Mouse (Mus musculus): Measurements from ENCODE around the gene Nav2. TPM values are rescaled to one million over a fixed set of nuclear protein-coding genes. Genes with fewer than 3 reads are reported as not detected.

Nav2 gene
- polyA plus RNA-seq, 1 experiment, result 46.2 TPM

DNA sequence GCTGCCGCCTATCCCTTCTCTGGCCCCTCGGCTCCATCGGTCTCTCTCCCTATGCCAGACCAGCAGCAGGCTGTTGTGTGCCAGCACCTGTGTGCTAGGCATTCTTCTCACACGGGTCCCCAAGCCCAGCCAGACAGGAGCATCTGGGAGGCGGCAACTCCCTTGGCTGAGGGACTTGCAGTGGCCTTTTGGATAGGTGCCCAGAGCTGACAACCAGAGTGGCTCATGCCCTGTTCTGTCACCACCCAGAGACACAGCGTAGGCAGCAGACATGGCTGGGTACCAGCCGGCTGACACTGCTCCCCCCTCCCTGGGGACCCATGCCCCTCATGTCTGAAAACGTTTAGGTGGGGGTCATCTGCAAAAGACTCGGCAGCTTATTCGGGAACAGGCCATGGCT is 146.8 kb downstream of the Nav2 start:
- TF ChIP-seq CTCF (IDR thresholded peaks at IDR 0.05; ENCODE audit: borderline replicate concordance, control insufficient read depth, extremely low read depth, insufficient read depth, low read length, poor library complexity), result no peak
- no peak for TF ChIP-seq POLR2A (IDR thresholded peaks at IDR 0.05; ENCODE audit: control insufficient read depth, extremely low read depth, insufficient read depth, low read length, poor library complexity)
- H3K27ac ChIP-seq (ENCODE audit: control insufficient read depth, insufficient read depth, low read length), result no peak overlapping the region
- DNase-seq, result no peak
- no peaks in the 10 kb centered on the region for H3K36me3 ChIP-seq (ENCODE audit: control insufficient read depth, insufficient read depth, low read length)
- 93% methylated on average over 10 of the region's 10 CpGs for WGBS
- no peaks in the 10 kb centered on the region for H3K27me3 ChIP-seq (ENCODE audit: control insufficient read depth, insufficient read depth, low read length)
- no peaks in the 10 kb centered on the region; the same call in 1 of the 2 replicates for H3K4me1 ChIP-seq (replicated peaks; ENCODE audit: control insufficient read depth, insufficient read depth, low read length)
- no peak overlapping the region for H3K4me3 ChIP-seq (ENCODE audit: control insufficient read depth, insufficient read depth, low read length)

DNA sequence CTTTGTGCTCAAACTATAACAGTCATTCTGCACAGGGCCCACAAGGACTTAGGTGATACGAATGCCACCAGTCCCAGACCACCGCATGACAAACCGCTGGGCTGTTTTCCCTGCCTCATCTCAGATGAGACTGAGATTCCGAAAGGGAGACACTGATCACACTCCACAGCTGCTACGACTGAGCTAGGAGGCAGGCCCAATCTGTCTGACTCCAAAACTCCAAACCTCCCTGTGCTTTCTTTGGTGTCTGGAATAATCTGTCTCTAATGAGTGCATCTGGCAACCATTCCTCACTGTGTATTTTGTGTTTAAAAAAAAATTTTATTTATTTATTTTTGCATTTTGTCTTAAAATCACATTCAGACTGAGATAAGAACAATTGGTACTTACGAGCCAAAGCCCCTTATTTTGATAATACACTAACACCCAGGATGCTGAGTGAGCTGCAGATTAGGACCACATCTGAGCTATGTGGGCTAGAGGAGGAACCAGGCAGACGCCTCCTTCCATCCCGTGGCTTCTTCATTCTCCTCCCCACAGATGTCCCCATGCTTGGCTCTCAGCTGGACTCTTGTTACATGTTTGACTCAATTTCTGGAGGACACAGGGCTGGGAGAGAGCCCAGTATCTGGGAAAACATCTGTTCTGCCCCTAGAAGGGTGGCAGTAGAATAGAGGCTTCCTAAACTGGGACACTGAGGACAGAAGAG is 149.9 kb downstream of the Nav2 start:
- Histone ChIP-seq H3K27ac (ENCODE audit: control insufficient read depth, insufficient read depth, low read length) (no peak overlapping the region), H3K36me3 (ENCODE audit: control insufficient read depth, insufficient read depth, low read length) (no peaks in the 10 kb centered on the region), H3K4me3 (ENCODE audit: control insufficient read depth, insufficient read depth, low read length) (no peak overlapping the region), H3K27me3 (ENCODE audit: control insufficient read depth, insufficient read depth, low read length) (no peaks in the 10 kb centered on the region), H3K4me1 (replicated peaks; ENCODE audit: control insufficient read depth, insufficient read depth, low read length) (no peaks in the 10 kb centered on the region; the same call in 1 of the 2 replicates)
- DNase-seq, result no peak
- WGBS, result 73% methylated on average over 8 of the region's 8 CpGs
- no peak for TF ChIP-seq POLR2A (IDR thresholded peaks at IDR 0.05; ENCODE audit: control insufficient read depth, extremely low read depth, insufficient read depth, low read length, poor library complexity)

DNA sequence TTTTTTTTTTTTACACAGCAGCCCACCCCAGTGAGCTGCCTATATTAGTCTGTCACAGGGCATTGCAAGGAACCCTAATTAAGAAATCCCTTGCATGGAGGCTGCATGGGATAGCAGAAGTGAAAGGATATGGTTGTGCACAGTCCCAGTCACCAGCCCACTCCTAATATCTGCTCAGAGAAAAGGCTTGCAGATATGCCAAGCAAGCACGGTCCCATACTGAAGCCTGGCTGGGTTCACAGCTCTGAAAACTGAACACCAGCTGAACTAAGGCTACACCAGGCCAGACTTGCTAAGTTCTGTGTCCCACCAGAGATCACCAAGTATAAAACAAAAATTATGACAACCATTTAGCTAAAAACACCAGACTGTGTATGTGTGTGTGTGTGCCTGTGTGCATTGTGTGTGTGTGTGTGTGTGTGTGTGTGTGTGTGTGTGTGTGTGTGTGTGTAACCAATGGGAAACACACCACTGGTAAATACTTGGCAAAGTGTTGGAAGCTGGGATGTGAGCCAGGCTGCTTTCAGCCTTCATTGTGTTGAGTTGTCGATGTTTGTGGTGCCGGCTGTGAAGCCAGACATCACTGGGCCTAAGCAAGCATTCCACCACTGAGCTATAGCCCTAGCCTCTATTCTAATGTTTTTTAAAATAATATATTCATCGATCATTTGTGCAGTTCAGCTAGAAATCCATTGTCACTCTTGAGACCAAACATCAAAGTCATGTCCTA is 156.4 kb downstream of the Nav2 start:
- H3K4me3 ChIP-seq (ENCODE audit: control insufficient read depth, insufficient read depth, low read length), result no peak overlapping the region
- 93% methylated on average over 4 of the region's 4 CpGs for WGBS
- DNase-seq, result no peak
- TF ChIP-seq CTCF (IDR thresholded peaks at IDR 0.05; ENCODE audit: borderline replicate concordance, control insufficient read depth, extremely low read depth, insufficient read depth, low read length, poor library complexity), result no peak
- no peak for TF ChIP-seq POLR2A (IDR thresholded peaks at IDR 0.05; ENCODE audit: control insufficient read depth, extremely low read depth, insufficient read depth, low read length, poor library complexity)
- H3K36me3 ChIP-seq (ENCODE audit: control insufficient read depth, insufficient read depth, low read length), result no peaks in the 10 kb centered on the region
- H3K27me3 ChIP-seq (ENCODE audit: control insufficient read depth, insufficient read depth, low read length), result no peaks in the 10 kb centered on the region
- no peak overlapping the region for H3K27ac ChIP-seq (ENCODE audit: control insufficient read depth, insufficient read depth, low read length)
- H3K4me1 ChIP-seq (replicated peaks; ENCODE audit: control insufficient read depth, insufficient read depth, low read length), result no peaks in the 10 kb centered on the region

DNA sequence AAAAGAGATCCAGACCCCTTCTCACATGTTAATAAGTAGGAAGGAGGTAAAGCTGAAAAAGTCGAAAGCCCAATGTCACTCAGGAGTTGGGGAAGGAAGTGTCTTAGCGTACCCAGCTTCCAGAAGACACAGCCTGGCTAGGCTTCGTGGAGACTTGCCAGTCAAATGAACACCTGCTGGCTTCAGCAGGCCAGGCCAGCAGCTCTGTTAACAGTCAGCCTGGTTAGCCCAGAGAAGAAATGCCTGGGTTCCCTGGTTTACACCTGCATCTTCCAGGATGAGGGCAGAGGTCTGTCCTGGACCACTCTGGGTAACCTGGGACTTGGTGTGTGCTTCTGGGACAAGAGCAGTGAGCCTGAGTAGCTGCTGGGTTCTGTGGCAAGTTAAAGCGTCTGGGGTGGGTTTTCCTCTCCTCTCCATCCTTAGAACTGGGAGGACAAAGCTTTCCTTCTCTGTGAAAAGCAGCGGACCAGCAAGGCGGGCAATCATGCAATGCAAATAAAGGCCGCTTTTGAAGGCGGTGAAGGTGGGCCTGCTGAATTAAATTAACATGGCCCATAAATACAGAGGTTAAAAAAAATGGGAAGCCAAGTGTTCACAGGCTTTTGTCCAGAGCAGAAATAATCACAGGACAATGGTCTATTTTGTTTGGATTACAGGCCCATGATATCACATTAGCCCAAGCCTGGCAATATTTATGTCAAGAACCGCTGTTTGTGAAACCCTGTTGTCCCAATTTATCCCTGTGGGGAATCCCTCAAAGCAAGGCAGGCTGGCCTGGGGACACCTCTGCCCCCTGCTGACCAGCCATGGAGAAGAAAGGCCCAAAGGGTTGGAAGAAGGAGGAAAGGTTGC is 157.3 kb downstream of the Nav2 start:
- Histone ChIP-seq H3K27me3 (ENCODE audit: control insufficient read depth, insufficient read depth, low read length) (no peaks in the 10 kb centered on the region), H3K4me1 (replicated peaks; ENCODE audit: control insufficient read depth, insufficient read depth, low read length) (no peaks in the 10 kb centered on the region), H3K27ac (ENCODE audit: control insufficient read depth, insufficient read depth, low read length) (no peak overlapping the region), H3K36me3 (ENCODE audit: control insufficient read depth, insufficient read depth, low read length) (no peaks in the 10 kb centered on the region), H3K4me3 (ENCODE audit: control insufficient read depth, insufficient read depth, low read length) (no peak overlapping the region)
- no peak for TF ChIP-seq CTCF (IDR thresholded peaks at IDR 0.05; ENCODE audit: borderline replicate concordance, control insufficient read depth, extremely low read depth, insufficient read depth, low read length, poor library complexity)
- no peak for TF ChIP-seq POLR2A (IDR thresholded peaks at IDR 0.05; ENCODE audit: control insufficient read depth, extremely low read depth, insufficient read depth, low read length, poor library complexity)
- WGBS, result 81% methylated on average over 9 of the region's 9 CpGs
- no peak for DNase-seq

DNA sequence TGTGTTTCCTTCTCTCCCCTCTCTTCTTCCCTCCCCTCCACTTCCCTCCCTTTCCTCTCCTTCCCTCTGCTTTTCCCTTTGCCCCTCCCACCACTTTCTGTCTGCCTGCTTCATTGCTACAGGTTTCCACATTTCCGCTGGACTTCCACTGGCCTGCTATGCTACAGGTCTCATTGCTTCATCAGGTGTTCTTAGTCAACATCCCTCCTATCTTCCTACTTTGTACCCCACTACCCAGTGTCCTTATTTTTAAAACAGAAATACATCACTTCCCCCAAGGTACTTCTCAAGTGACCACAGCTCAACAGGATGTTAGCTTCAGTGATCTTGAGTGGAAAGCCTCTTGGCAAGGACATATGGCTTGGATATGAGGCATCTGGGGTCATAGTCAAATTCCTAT is 158.3 kb downstream of the Nav2 start:
- no peak overlapping the region for H3K27ac ChIP-seq (ENCODE audit: control insufficient read depth, insufficient read depth, low read length)
- no peaks in the 10 kb centered on the region for H3K36me3 ChIP-seq (ENCODE audit: control insufficient read depth, insufficient read depth, low read length)
- H3K4me1 ChIP-seq (replicated peaks; ENCODE audit: control insufficient read depth, insufficient read depth, low read length), result no peaks in the 10 kb centered on the region
- WGBS, result 97% methylated on average over 1 of the region's 1 CpGs
- H3K4me3 ChIP-seq (ENCODE audit: control insufficient read depth, insufficient read depth, low read length), result no peak overlapping the region
- DNase-seq, result no peak
- no peak for TF ChIP-seq CTCF (IDR thresholded peaks at IDR 0.05; ENCODE audit: borderline replicate concordance, control insufficient read depth, extremely low read depth, insufficient read depth, low read length, poor library complexity)
- no peak for TF ChIP-seq POLR2A (IDR thresholded peaks at IDR 0.05; ENCODE audit: control insufficient read depth, extremely low read depth, insufficient read depth, low read length, poor library complexity)
- H3K27me3 ChIP-seq (ENCODE audit: control insufficient read depth, insufficient read depth, low read length), result no peaks in the 10 kb centered on the region

DNA sequence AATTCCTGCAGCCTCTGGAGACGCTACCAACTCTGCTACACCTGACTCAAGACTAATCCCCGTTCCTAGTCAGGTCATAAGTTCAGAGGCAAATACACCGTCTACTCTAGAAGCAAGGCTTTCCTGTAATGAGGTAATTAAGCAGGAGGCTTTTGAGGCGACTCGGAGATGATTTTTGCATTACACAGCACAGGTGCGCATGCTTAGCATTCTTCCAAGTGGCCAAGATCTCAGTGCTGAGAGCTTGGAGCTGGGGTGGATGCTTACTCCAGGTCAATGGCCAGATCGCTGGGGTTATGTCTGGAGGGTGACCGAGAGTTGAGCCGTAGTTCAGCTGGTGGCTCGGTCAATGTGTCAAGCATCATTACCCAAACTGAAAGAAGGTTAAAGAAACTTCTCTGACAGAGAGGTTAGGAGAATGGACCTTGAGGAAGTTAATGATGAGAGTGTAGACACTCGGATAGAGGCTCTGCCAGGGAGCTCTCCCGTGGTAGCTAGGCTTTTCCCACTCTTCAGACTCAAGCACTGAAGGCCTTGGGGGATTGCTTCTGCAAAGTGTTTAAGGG is 161.0 kb downstream of the Nav2 start:
- no peaks in the 10 kb centered on the region for H3K27me3 ChIP-seq (ENCODE audit: control insufficient read depth, insufficient read depth, low read length)
- no peak overlapping the region for H3K4me3 ChIP-seq (ENCODE audit: control insufficient read depth, insufficient read depth, low read length)
- DNase-seq, result no peak
- no peak overlapping the region for H3K27ac ChIP-seq (ENCODE audit: control insufficient read depth, insufficient read depth, low read length)
- 94% methylated on average over 12 of the region's 12 CpGs for WGBS
- no peak for TF ChIP-seq POLR2A (IDR thresholded peaks at IDR 0.05; ENCODE audit: control insufficient read depth, extremely low read depth, insufficient read depth, low read length, poor library complexity)
- TF ChIP-seq CTCF (IDR thresholded peaks at IDR 0.05; ENCODE audit: borderline replicate concordance, control insufficient read depth, extremely low read depth, insufficient read depth, low read length, poor library complexity), result no peak
- H3K4me1 ChIP-seq (replicated peaks; ENCODE audit: control insufficient read depth, insufficient read depth, low read length), result no peaks in the 10 kb centered on the region
- H3K36me3 ChIP-seq (ENCODE audit: control insufficient read depth, insufficient read depth, low read length), result no peaks in the 10 kb centered on the region
